Mouse (Mus musculus) T-helper 2 cell (primary cell): ENCODE measurements around the gene Usmg5.
"Not testable (repeated sequence)": the region's sequence is repeated elsewhere in the genome, so short reads cannot be mapped to it uniquely, and the experiment has no call there.

Source experiments
- in situ Hi-C: fragments of 300-600 bp; cut with MboI, MseI; formaldehyde crosslinking; loops from one replicate; pipeline ENCODE4 v1.15.1; 2025; ENCODE audit warnings: high pct_unique_total_duplicates

Gene Usmg5

DNA sequence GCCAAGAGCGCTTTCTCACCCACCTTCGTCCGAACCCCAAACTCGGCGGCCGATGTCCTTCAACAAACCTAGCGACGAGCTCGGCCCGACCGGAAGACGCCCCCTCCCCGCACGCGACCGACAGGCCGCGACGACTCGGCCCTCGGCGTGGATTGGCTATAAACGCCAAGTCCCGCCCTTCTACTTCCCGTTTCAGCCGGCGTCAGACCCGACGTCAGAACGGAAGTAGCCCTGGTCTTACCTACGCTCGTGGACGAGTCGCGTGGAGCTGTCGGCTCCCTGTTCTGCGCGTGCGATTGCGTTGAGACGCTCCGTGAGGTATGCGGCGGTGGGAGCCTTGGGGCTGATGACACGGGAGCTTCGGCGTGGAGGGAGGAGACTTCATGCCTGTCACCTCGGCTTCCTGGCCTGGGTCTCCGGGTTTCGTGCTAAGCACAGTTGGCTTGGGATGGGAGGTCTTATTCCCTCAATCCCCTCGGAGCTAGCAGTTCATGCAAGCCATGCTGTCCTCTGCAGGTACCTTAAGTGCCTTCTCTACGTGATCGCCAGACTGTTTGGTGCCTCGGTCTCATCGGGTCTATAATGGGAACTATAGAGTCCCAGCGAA lies at the start of gene Usmg5, which contains the start of gene Pdcd11:
Gene Usmg5 (minus strand): TSS at position 98 of the 607 bp plus-strand sequence.
Gene Pdcd11 (plus strand): TSS at position 219 of the 607 bp plus-strand sequence.
- in situ Hi-C loops: no loop called here

DNA sequence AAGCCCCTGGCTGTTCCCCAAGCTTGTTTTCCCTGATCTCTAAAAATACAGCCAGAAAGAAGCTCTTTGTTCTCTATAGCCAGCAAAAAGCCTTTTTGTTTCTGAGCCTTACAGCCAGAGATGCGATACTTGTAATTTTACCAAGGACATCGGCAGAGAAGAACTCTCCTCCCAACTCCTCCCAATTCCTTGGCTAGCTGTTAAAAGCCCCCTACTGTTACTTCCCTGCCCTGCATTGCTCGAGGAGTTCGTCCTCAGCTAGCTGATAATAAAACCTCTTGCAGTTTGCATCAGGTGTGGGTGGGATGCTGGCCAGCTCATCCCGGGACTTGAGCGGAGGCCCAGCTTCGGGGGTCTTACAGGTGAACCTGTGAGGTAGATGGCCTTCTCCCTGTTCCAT lies 49.2 kb upstream of the Usmg5 start:
- in situ Hi-C loops: not testable (repeated sequence)

DNA sequence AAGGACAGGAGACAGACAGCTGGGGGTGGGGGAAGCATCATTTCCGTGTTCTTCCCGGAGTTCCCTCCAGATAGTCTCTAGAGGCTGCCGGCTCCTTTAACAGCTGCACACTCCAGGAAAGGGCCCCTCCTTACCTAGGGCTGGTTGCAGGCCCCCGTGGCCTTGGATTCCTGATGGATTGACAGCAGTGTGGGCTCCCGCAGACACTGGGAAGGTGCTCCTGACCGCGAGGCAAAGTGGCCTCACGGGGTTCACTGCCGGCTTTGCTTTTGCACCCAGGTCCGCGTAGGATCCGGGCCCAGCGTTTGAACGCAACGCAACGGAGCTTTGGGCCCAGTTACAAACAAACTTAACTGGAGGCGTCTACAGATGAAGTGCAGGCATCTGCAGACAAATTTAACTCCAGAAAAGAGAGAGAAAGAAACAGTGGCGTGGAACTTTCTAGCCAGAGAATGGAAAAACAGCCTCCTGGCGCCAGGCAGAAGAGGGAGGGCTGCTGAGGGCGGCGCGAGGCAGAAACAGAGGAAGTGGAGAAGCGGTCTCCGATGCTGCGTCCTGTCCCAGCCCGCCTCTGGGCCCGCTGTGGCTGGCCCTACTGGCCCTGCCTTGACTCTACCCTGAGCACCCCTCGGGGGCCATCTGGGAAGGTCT lies 47.4 kb upstream of the Usmg5 start, which contains the start of gene Calhm2:
Gene Calhm2 (minus strand): TSS at position 524 of the 651 bp plus-strand sequence.
- in situ Hi-C loops: no loop called here

DNA sequence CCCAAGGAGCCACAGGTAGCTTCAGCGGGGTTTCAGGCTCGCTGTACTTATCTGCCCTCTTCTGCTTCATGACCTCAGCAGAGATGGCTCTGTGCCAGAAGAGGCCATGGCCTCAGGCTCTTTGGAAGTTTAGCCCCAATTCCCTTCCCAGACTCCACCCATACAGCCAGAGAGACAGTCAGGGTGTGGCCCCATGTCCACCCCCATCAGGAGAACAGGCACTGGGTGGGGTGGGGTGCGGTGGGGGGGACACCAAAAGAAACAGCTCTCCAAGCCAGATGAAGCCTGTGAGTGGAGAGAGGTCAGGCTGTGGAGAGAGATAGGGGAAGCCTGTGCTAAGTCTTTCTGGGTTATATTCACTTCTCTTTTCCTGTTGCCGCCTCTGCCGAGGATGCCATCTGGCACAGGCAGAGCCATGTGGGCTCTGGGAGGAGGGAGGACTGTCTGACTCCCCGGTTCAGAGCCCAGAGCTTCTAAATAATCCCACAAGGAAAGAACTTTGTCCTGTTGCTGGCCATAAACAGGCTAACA lies 46.7 kb upstream of the Usmg5 start:
- in situ Hi-C loops: no loop called here

DNA sequence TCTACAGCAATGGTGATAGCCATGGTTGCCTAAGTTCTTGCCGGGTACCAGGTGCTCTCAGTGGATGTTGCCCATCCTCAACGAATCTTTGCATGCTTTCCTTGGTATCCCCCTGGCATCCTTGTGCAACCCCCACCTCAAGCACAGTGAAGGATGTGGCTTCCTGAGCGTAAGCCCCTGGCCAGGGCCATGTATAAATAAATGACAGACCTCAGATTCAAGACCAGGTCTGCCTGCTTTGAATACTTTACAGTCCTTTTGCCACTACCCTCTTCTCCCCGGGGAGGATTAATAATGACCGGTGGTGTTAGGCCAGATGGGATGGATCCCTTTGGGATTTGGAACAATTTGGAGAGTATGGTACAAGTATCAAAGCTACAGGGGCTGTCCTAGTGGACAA lies 45.7 kb upstream of the Usmg5 start:
- in situ Hi-C loops: no loop called here

DNA sequence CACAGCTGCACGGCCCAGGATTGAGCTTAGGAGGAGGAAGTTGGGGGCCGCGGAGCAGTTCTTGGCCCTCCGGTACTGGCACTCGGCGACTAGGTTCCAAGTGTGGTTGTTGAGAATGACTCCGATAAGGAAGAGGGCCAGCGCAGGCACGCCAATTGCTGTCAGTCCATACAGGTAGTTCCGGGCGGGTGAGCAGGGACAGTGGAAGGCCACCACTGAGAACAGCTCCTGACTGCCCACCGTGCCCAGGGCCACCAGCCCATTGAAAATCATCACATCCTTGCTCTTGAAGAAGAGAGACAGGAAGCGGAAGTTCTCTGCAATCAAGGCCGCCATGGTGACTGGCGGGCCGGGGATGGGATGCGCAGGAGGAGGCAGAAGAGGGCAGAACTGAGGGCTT lies 45.1 kb upstream of the Usmg5 start:
- in situ Hi-C loops: no loop called here

DNA sequence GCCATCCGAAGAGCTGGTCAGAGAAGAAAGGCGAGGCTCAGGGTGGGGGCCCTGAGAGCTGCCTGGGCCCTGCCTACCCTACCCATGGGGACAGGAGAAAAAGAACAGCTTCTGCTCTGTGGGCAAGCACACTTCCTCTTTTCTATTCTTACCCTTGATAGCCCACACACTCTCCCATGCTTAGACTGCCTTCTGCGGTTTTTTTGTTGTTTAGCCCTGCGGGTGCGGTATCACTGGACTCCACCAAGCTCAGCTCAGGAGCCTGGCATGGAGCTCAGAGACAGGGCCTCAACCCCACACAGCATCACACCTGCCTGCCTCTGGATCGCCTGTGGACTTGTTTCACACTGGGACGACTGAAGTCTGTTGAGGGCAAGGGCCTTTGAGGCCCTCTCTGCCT lies 42.7 kb upstream of the Usmg5 start:
- in situ Hi-C loops: no loop called here

DNA sequence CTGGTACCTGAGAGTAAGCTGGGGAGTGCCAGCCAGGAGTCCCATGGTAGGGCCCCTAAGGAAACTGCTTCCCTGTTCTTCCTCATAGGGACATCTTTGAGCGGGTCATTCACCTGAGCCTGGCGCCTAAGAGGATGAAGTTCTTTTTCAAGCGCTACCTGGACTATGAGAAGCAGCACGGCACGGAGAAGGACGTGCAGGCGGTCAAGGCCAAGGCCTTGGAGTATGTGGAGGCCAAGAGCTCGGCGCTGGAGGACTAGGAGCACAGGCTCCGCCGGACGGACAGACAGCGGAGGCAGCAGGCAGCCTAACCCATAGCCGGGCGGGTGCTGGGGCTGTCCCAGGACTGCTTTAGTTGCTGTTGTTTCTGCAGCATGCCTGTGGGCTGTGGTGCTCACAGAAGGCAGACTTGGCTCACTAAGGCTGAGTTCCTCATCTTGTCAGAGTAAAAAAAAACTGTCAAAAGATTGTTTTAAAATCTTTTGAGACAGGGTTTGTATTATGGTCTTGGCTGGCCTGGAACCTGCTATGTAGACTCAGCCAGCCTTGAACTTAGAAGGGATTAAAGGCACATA lies 40.2 kb upstream of the Usmg5 start:
- in situ Hi-C loops: no loop called here

DNA sequence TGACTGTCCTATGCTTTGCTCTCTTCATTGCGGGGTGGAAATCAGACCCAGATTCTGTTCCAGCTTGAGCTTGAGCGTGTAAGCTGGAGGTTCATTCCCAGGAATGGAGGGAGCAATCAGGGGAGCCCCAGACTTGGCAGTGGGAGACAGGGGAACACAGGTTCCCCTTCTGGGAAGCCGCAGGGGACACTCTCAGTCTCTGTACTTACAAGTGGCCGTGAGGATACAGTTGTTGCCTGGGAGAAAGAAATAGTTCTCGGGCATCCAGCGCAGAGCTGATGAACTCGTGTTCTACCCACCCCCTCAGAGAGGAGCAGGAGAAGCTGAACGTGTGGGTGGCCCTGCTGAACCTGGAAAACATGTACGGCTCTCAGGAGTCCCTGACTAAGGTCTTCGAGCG lies 38.4 kb upstream of the Usmg5 start:
- in situ Hi-C loops: loop anchor here (5.0 kb wide), 1 partner anchor 38 kb away; no protein-coding TSS in a partner anchor

DNA sequence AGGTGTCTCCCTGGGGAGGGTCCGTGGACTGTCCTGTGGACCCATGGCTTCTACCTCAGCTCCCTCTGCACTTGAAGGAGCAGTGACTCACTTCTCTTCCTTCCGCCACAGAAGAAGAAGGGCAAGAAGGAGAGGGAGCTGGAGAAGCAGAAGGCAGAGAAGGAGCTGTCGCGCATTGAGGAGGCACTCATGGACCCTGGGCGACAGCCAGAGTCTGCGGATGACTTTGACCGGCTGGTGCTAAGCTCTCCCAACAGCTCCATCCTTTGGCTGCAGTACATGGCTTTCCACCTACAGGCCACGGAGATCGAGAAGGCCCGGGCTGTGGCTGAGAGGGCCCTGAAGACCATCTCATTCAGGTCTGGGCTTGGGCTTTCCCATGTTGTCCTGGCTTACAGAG lies 37.7 kb upstream of the Usmg5 start:
- in situ Hi-C loops: loop anchor here (5.0 kb wide), 1 partner anchor 39 kb away; no protein-coding TSS in a partner anchor

DNA sequence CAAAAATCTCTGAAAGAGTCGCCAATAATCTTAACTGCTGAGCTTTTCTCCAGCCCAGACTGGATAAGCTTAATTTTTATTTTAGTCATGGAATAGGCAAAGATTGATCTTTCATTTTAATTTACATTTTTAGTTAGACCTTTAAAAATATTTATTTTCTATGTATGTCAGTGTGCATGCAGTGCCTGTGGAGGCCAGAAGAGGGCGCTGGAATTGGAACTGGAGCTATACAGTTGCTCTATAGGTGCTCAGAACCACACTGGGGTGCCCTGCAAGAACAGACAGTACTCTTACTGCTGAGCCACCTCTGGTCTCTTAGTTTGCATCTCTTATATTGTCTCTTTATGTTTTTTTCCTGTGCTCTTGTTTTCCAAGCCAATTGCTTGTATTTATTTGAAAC lies 32.4 kb upstream of the Usmg5 start:
- in situ Hi-C loops: no loop called here

DNA sequence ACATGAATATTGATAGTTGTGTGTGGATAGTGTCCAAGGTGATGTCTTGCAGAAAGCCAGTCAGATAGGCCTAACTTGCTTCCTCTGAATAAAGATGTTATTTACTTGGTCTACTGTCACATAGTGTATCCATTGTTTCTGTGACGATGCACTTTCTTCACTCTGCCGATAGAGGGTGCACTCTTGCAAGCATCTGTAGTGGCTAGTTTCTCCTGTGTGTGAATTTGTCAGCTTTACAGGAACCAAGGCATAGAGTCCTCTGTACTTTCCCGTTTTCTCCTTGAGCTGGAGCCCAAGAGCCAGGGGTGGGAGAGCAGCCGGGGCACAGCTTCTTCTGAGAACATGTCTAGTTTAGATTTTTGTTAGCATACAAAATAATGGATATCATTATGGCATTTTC lies 30.6 kb upstream of the Usmg5 start:
- in situ Hi-C loops: no loop called here

DNA sequence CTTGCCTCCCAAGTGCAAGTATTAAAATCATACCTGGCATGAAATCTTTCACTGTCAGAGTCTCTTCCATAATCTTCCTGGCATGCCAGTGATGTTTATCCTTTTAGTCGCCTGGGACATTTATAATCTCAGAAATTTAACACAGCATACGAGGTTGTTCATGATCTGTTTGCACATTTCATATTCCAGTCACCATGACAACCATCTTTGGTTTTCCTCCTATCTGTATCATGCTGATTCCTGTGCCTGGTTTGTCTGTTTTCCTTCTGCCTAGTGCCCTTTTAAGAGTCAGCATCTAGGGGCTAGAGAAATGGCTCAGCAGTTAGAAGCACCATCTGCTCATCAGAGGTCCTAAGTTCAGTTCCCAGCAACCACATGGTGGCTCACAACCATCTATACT lies 28.2 kb upstream of the Usmg5 start:
- in situ Hi-C loops: no loop called here

DNA sequence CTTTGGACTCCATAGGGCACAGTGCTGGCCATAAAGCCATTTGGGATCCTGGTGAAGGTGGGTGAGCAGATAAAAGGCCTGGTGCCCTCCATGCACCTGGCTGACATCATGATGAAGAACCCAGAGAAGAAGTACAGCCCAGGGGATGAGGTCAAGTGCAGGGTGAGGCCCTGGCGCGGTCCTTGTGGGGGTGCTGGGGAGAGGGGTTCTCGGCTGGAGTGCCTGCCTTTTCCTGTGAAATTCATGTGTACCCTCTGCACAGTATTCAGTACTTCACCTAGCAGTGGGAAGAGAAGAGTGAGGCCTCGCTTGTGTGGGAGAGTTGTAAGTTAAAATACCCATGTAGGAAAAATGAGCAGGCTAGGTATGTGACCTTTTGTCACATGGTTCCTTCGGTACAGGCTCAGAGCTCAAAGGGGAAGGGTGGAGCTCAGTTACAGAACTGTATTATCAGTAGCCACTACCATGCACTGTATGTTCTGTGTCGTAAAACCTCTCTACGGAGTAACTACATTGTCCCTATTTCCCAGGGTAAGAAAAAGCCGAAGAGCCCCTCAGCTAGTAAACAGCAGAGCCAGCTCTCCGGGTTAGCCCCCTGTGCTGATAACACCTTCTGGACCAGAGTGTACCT lies 14.3 kb upstream of the Usmg5 start:
- in situ Hi-C loops: no loop called here

DNA sequence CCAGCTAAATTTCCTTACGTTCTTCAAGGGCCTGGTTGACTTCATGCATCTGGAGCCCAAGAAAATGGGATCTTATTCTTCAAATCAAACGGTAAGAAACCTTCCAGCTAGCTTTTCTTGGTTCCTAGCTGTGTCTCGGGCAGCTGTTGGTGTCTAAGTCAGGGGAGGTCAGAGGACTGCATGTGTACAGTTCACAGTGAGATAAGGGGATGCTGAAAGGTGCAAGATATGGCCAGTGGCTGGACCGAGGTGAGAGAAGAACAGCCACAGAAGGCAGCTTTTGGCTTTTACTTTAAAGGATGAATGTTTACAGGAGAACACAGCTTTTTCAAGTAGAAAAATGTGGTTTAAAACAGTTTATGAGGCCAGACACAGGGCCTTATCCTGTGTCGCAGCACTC lies 10.6 kb upstream of the Usmg5 start:
- in situ Hi-C loops: no loop called here

DNA sequence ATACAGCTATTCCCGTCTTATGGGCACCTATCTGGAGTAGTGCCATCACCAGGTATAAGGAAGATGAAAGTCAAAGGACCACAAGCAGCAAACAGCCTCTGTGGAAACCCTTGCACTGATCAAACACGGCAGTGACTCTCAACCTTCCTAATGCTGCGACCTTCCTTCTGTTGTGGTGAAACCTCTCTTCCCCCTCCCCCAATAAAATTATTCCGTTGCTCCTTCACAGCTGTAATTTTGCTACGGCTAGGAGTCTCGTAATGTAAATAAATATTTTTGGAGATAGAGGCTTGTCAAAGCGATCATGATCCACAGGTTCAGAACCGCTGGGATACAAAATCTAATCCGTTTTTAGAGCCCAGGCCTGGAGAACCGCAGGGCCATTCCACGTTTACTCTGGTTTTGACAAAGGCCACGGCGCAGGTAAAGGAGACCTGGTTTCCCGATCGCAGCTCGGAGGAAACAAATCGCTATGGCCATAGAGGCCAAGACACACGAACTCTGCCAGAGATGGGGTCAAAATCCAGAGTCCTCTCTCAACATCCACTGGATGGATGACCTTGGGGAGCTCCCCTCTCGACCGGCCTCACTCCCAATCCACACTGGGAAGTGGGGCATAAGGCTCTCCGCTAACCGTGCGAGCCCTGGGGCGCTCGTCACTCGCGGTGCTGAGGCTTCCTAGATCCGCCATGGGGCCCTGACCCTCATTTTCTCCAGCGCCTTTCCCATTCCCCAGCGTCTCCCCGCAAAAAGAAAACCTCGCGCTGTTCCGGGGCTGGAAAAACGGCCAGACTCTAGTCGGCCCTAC lies 525 bp downstream of the Usmg5 start:
- in situ Hi-C loops: no loop called here

DNA sequence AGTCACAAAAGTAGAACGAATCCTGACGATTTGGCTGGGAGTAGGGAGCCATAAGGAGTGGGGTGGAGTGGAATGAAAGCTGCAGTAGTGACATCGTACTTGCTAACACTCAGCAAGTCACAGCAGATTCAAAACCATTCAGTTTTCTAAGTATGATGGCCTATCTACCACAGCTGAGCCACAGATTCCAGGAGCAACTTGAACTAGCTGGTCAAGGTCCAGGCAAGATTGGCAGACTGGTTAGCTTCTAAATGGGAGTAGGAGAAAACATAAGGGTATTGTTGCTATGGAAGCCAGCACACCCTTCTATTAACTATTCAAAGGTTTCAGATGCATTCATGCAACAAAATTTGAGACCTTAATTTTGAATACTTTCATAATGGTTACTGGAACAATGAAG lies 2.2 kb downstream of the Usmg5 start:
- in situ Hi-C loops: no loop called here

DNA sequence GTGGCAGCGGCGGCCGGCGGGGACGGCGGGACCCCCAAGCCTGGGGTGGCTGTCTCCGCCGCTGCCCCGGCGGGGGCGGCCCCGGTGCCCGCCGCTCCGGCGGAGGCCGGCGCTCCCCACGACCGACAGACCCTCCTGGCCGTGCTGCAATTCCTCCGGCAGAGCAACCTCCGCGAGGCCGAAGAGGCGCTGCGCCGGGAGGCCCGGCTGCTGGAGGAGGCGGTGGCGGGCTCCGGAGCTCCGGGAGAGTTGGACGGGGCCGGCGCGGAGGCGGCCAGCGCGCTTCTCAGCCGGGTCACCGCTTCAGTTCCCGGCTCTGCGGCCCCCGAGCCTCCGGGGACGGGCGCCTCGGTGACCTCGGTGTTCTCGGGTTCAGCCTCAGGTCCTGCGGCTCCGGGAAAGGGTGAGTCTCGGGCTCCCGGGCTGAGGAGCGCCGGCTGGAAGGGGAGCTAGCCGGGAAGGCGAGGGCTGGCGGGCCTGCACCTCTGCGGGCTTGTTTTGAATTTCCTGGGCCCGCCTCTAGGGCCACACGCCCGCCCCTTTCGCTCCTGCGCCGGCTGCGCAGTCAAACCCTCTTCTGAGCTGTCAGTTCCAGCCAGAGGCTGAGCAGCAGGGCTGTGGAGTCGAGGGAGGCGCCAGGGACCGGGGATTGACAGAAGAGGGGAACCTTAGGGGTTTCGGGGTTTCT lies 22.4 kb downstream of the Usmg5 start:
- in situ Hi-C loops: no loop called here

DNA sequence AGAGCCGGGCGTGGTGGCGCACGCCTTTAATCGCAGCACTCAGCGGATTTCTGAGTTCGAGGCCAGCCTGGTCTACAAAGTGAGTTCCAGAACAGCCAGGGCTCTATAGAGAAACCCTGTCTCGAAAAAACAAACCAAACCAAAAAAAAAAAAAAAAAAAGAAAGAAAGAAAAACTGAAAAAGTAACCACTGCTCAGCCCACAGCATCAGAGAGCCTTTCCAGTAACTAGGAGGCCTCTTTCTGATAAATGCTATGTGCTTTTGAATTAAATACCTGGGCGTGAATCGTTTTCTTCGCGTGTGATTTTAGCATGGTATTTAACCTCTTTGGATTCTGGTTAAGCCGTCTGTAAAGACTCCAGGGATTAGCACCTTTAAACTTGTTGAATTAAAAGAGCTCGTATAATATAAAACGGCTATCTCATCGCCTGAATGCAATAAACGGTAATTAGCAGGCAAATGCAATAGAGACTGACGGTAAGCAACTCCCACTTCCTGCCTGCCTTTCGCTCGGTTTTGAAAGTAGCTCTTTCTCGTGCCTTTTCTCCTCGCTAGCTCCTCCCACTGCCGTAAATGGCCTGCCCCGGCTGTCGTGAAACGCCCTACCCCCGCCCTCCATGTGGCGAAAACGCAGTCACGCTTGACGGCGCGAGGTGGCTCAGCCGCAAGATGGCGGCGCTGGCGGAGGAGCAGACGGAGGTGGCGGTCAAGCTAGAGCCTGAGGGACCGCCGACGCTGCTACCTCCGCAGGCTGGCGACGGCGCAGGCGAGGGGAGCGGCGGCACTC lies 23.2 kb downstream of the Usmg5 start, which contains the start of gene Taf5:
Gene Taf5 (plus strand): TSS at position 651 of the 787 bp plus-strand sequence.
- in situ Hi-C loops: no loop called here

DNA sequence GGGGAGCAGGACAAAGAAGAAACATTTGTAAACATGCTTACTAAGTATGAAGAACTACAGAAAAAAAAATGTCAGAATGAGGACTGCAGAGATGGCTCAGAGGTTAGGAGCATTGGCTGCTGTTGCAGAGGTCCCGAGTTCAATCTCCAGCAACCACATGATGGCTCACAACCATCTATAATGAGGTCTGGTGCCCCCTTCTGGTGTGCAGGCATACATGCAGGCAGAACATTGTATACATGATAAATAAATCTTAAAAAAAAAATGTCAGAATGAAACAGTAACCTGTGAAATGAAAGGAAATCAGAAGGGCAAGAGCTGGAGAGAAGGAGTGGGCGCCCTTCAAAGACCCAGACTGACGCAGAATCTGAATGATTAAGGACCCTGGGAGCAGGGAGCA lies 24.6 kb downstream of the Usmg5 start:
- in situ Hi-C loops: no loop called here
